Mouse (Mus musculus): ENCODE measurements around the gene 0610010K14Rik. TPM values are rescaled to one million over a fixed set of nuclear protein-coding genes. Genes with fewer than 3 reads are reported as not detected.

The 0610010K14Rik gene
- polyA plus RNA-seq, 1 experiment, result 60.0 TPM

DNA sequence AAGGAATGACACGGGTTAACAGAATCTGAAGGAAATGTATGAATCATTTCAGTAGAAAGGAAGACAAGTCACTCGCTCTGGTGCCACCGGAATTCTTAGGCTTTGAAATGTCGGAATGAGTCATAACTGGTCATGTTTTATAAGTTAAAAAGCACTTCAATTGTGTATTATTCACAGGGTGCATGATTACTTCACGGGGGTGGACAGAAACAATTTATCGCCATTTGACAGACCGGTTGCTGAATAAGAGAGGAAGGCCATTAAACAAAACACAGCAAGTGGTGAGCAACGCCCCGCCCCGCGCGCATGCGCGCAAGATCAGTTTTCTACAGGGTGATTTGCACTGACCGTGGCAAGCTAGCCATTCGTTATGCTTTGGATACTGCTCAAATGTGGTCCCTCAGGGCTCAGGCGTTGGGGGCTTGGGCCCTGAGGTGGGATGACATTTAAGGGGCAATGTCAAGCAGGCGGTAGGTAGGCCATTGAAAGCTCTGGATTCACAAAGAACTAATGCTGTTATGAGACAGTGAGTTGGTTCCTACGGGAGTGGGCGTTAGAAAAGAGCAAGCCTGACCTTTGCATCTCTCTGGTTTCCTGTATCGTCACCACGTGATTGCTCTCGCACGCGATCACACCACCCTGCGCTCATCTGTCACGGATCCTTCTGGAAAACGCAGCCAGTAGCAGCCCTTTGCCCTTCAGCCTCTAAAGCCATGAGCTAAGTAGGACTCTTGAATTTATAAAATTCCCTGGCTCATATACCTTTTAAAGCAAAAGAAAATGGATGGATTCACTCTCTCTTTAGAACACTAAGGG, 48.2 kb downstream of the 0610010K14Rik start:
- no peak for TF ChIP-seq CTCF (IDR thresholded peaks at IDR 0.05; ENCODE audit: extremely low read depth, insufficient read depth, insufficient read length, insufficient replicate concordance)
- no peak for TF ChIP-seq POLR2A (IDR thresholded peaks at IDR 0.05; ENCODE audit: low read depth, low read length)
- no peak for DNase-seq (ENCODE audit: low read depth in 1 of 2, low spot score in 2 of 2)
- Histone ChIP-seq H3K4me1 (ENCODE audit: control insufficient read depth, insufficient read depth, insufficient read length) (no peaks in the 10 kb centered on the region; the same call in 1 of the 2 replicates), H3K27me3 (ENCODE audit: control insufficient read depth, insufficient read depth, low read length) (no peaks in the 10 kb centered on the region), H3K36me3 (ENCODE audit: control insufficient read depth, insufficient read depth, low read length) (no peaks in the 10 kb centered on the region), H3K27ac (ENCODE audit: insufficient read depth, low read length) (no peak overlapping the region), H3K4me3 (ENCODE audit: extremely low read depth, insufficient read depth, insufficient read length) (no peak overlapping the region)
- 91% methylated on average over 28 of the region's 28 CpGs for WGBS

Other genes starting within 250 kb of the 0610010K14Rik start
- 235 and 251 TPM in 2 replicates for gene Gabarap, start 246.8 kb downstream of the 0610010K14Rik start, polyA plus RNA-seq (2012; rRNA removed)
- 13.8 and 21.4 TPM in 2 replicates for gene Phf23, start 242.1 kb downstream of the 0610010K14Rik start, polyA plus RNA-seq (2012; rRNA removed)
- 21.4 and 22.3 TPM in 2 replicates for gene Dvl2, start 237.3 kb downstream of the 0610010K14Rik start, polyA plus RNA-seq (2012; rRNA removed)
- 29.5 and 37.0 TPM in 2 replicates for gene Acadvl, start 222.5 kb downstream of the 0610010K14Rik start, polyA plus RNA-seq (2012; rRNA removed)
- gene Dlg4, start 221.0 kb downstream of the 0610010K14Rik start, polyA plus RNA-seq (2012; rRNA removed), result 10.3 and 13.3 TPM in 2 replicates
- gene Asgr1, start 183.8 kb downstream of the 0610010K14Rik start, polyA plus RNA-seq (2012; rRNA removed), result 0.09 TPM in 1 of 2 replicates, not detected in the other
- 0.45 and 0.51 TPM in 2 replicates for gene Asgr2, start 145.3 kb downstream of the 0610010K14Rik start, polyA plus RNA-seq (2012; rRNA removed)
- 0.35 and 0.50 TPM in 2 replicates for gene Mgl2, start 107.6 kb downstream of the 0610010K14Rik start, polyA plus RNA-seq (2012; rRNA removed)
- 2.8 and 4.1 TPM in 2 replicates for gene Clec10a, start 81.7 kb downstream of the 0610010K14Rik start, polyA plus RNA-seq (2012; rRNA removed)
- gene Slc16a11, start 25.2 kb downstream of the 0610010K14Rik start, polyA plus RNA-seq (2012; rRNA removed), result 0.32 and 0.40 TPM in 2 replicates
- 5.3 and 5.6 TPM in 2 replicates for gene Slc16a13, start 16.9 kb downstream of the 0610010K14Rik start, polyA plus RNA-seq (2012; rRNA removed)
- 3.7 and 5.6 TPM in 2 replicates for gene Bcl6b, start 8.1 kb downstream of the 0610010K14Rik start, polyA plus RNA-seq (2012; rRNA removed)
- gene Gm21988, start 1.9 kb upstream of the 0610010K14Rik start, polyA plus RNA-seq (2012; rRNA removed), result 5.1 and 5.8 TPM in 2 replicates
- 83.7 and 101 TPM in 2 replicates for gene Rnasek, start 1.9 kb upstream of the 0610010K14Rik start, polyA plus RNA-seq (2012; rRNA removed)
- gene Alox12, start 17.4 kb upstream of the 0610010K14Rik start, polyA plus RNA-seq (2012; rRNA removed), result 21.1 and 21.4 TPM in 2 replicates
- 0.12 and 0.13 TPM in 2 replicates for gene Alox12e, start 84.7 kb upstream of the 0610010K14Rik start, polyA plus RNA-seq (2012; rRNA removed)
- 2.5 and 4.1 TPM in 2 replicates for gene Alox15, start 114.1 kb upstream of the 0610010K14Rik start, polyA plus RNA-seq (2012; rRNA removed)
- gene Pelp1, start 172.1 kb upstream of the 0610010K14Rik start, polyA plus RNA-seq (2012; rRNA removed), result 15.5 and 17.9 TPM in 2 replicates
- gene Arrb2, start 194.7 kb upstream of the 0610010K14Rik start, polyA plus RNA-seq (2012; rRNA removed), result 145 TPM in 2 replicates
- gene Med11, start 214.0 kb upstream of the 0610010K14Rik start, polyA plus RNA-seq (2012; rRNA removed), result 24.6 and 29.2 TPM in 2 replicates
- gene Zmynd15, start 221.5 kb upstream of the 0610010K14Rik start, polyA plus RNA-seq (2012; rRNA removed), result 10.5 and 10.6 TPM in 2 replicates
- gene Cxcl16, start 222.1 kb upstream of the 0610010K14Rik start, polyA plus RNA-seq (2012; rRNA removed), result 28.8 TPM in 2 replicates

Measured in spleen, adult 2 months (tissue).